Mouse (Mus musculus): ENCODE results near the gene Ptger1. TPM values are rescaled to one million over a fixed set of nuclear protein-coding genes. Genes with fewer than 3 reads are reported as not detected.
A peak's percentile ranks its signal among the peaks of the same experiment; 100 is the strongest.

The Ptger1 gene
- polyA plus RNA-seq, 1 experiment, result 2.9 TPM

- WGBS, result 75% methylated on average over 5 of the region's 5 CpGs
- H3K27me3 ChIP-seq (ENCODE audit: control insufficient read depth, insufficient read depth, low read length), result no peaks in the 10 kb centered on the region
These were observed 39.9 kb downstream of the Ptger1 start for GRCm38 (mm10) chr8:83706411-83706810.

GRCm38 (mm10) chr8:83707554-83707953, 41.1 kb downstream of the Ptger1 start:
- Histone ChIP-seq H3K27me3 (ENCODE audit: control insufficient read depth, insufficient read depth, low read length) (no peaks in the 10 kb centered on the region), H3K4me1 (ENCODE audit: control insufficient read depth, insufficient read depth, insufficient read length, low read length) (peaks cover 2% of the 10 kb centered on the region; the same call in 1 of the 2 replicates), H3K36me3 (ENCODE audit: control insufficient read depth, insufficient read depth, low read length) (no peaks in the 10 kb centered on the region), H3K4me3 (ENCODE audit: low read depth, low read length) (no peak overlapping the region), H3K27ac (ENCODE audit: insufficient read depth, low read depth, low read length) (no peak overlapping the region)
- 73% methylated on average over 8 of the region's 8 CpGs for WGBS
- TF ChIP-seq POLR2A (IDR thresholded peaks at IDR 0.05; ENCODE audit: low read depth, low read length), result no peak
- no peak for TF ChIP-seq CTCF (IDR thresholded peaks at IDR 0.05; ENCODE audit: extremely low read depth, insufficient read length, insufficient replicate concordance, low read depth, low read length)

More at GRCm38 (mm10) chr8:83706411-83706810, 39.9 kb downstream of the Ptger1 start:
- Histone ChIP-seq H3K27ac (ENCODE audit: insufficient read depth, low read depth, low read length) (no peak overlapping the region), H3K4me3 (ENCODE audit: low read depth, low read length) (no peak overlapping the region), H3K36me3 (ENCODE audit: control insufficient read depth, insufficient read depth, low read length) (no peaks in the 10 kb centered on the region), H3K4me1 (ENCODE audit: control insufficient read depth, insufficient read depth, insufficient read length, low read length) (peaks cover 2% of the 10 kb centered on the region; the same call in 1 of the 2 replicates)
- TF ChIP-seq CTCF (IDR thresholded peaks at IDR 0.05; ENCODE audit: extremely low read depth, insufficient read length, insufficient replicate concordance, low read depth, low read length) (no peak), POLR2A (IDR thresholded peaks at IDR 0.05; ENCODE audit: low read depth, low read length) (no peak)

- peak overlapping the region; percentile 8; the same call in 1 of the 2 replicates for H3K4me3 ChIP-seq (ENCODE audit: low read depth, low read length)
- TF ChIP-seq POLR2A (IDR thresholded peaks at IDR 0.05; ENCODE audit: low read depth, low read length) (no peak), CTCF (IDR thresholded peaks at IDR 0.05; ENCODE audit: extremely low read depth, insufficient read length, insufficient replicate concordance, low read depth, low read length) (no peak)
- H3K27me3 ChIP-seq (ENCODE audit: control insufficient read depth, insufficient read depth, low read length), result no peaks in the 10 kb centered on the region
- H3K4me1 ChIP-seq (ENCODE audit: control insufficient read depth, insufficient read depth, insufficient read length, low read length), result peaks cover 7% of the 10 kb centered on the region; the same call in 1 of the 2 replicates
- 12% methylated on average over 8 of the region's 8 CpGs for WGBS
- H3K27ac ChIP-seq (ENCODE audit: insufficient read depth, low read depth, low read length), result no peak overlapping the region; the same call in 1 of the 2 replicates
- peaks cover 2% of the 10 kb centered on the region for H3K36me3 ChIP-seq (ENCODE audit: control insufficient read depth, insufficient read depth, low read length)
These were observed 48.2 kb downstream of the Ptger1 start for GRCm38 (mm10) chr8:83714676-83715030.

- Histone ChIP-seq H3K27me3 (ENCODE audit: control insufficient read depth, insufficient read depth, low read length) (no peaks in the 10 kb centered on the region), H3K4me1 (ENCODE audit: control insufficient read depth, insufficient read depth, insufficient read length, low read length) (peaks cover 5% of the 10 kb centered on the region; the same call in 1 of the 2 replicates), H3K27ac (ENCODE audit: insufficient read depth, low read depth, low read length) (peak within 1 kb of the TSS; percentile 71), H3K4me3 (ENCODE audit: low read depth, low read length) (peak within 1 kb of the TSS; percentile 71), H3K36me3 (ENCODE audit: control insufficient read depth, insufficient read depth, low read length) (peaks cover 7% of the 10 kb centered on the region)
- TF ChIP-seq CTCF (IDR thresholded peaks at IDR 0.05; ENCODE audit: extremely low read depth, insufficient read length, insufficient replicate concordance, low read depth, low read length) (no peak), POLR2A (IDR thresholded peaks at IDR 0.05; ENCODE audit: low read depth, low read length) (peak; percentile 77)
- under 1% methylated on average over 62 of the region's 63 CpGs for WGBS
These were observed 48.7 kb downstream of the Ptger1 start, which contains the start of gene Ddx39 for GRCm38 (mm10) chr8:83715031-83715690. Ddx39 (plus strand) TSS chr8:83715177.

- Histone ChIP-seq H3K4me1 (ENCODE audit: control insufficient read depth, insufficient read depth, insufficient read length, low read length) (peaks cover 5% of the 10 kb centered on the region; the same call in 1 of the 2 replicates), H3K27me3 (ENCODE audit: control insufficient read depth, insufficient read depth, low read length) (no peaks in the 10 kb centered on the region), H3K36me3 (ENCODE audit: control insufficient read depth, insufficient read depth, low read length) (peaks cover 14% of the 10 kb centered on the region), H3K4me3 (ENCODE audit: low read depth, low read length) (peak overlapping the region; percentile 71), H3K27ac (ENCODE audit: insufficient read depth, low read depth, low read length) (peak overlapping the region; percentile 71)
- no peak for TF ChIP-seq CTCF (IDR thresholded peaks at IDR 0.05; ENCODE audit: extremely low read depth, insufficient read length, insufficient replicate concordance, low read depth, low read length)
- TF ChIP-seq POLR2A (IDR thresholded peaks at IDR 0.05; ENCODE audit: low read depth, low read length), result no peak
- under 1% methylated on average over 17 of the region's 17 CpGs for WGBS
These were observed 49.3 kb downstream of the Ptger1 start for GRCm38 (mm10) chr8:83715771-83716170.

- WGBS, result 13% methylated on average over 2 of the region's 2 CpGs
- TF ChIP-seq POLR2A (IDR thresholded peaks at IDR 0.05; ENCODE audit: low read depth, low read length) (no peak), CTCF (IDR thresholded peaks at IDR 0.05; ENCODE audit: extremely low read depth, insufficient read length, insufficient replicate concordance, low read depth, low read length) (no peak)
- no peaks in the 10 kb centered on the region for H3K27me3 ChIP-seq (ENCODE audit: control insufficient read depth, insufficient read depth, low read length)
- no peak overlapping the region for H3K27ac ChIP-seq (ENCODE audit: insufficient read depth, low read depth, low read length)
- H3K4me1 ChIP-seq (ENCODE audit: control insufficient read depth, insufficient read depth, insufficient read length, low read length), result peaks cover 5% of the 10 kb centered on the region; the same call in 1 of the 2 replicates
- no peak overlapping the region for H3K4me3 ChIP-seq (ENCODE audit: low read depth, low read length)
- peaks cover 21% of the 10 kb centered on the region for H3K36me3 ChIP-seq (ENCODE audit: control insufficient read depth, insufficient read depth, low read length)
These were observed 50.1 kb downstream of the Ptger1 start for GRCm38 (mm10) chr8:83716563-83716962.

GRCm38 (mm10) chr8:83719048-83719447, 52.6 kb downstream of the Ptger1 start:
- Histone ChIP-seq H3K4me3 (ENCODE audit: low read depth, low read length) (no peak overlapping the region), H3K27me3 (ENCODE audit: control insufficient read depth, insufficient read depth, low read length) (no peaks in the 10 kb centered on the region), H3K4me1 (ENCODE audit: control insufficient read depth, insufficient read depth, insufficient read length, low read length) (peaks cover 5% of the 10 kb centered on the region; the same call in 1 of the 2 replicates), H3K27ac (ENCODE audit: insufficient read depth, low read depth, low read length) (no peak overlapping the region), H3K36me3 (ENCODE audit: control insufficient read depth, insufficient read depth, low read length) (peaks cover 46% of the 10 kb centered on the region)
- WGBS, result 59% methylated on average over 2 of the region's 2 CpGs
- TF ChIP-seq CTCF (IDR thresholded peaks at IDR 0.05; ENCODE audit: extremely low read depth, insufficient read length, insufficient replicate concordance, low read depth, low read length), result no peak
- no peak for TF ChIP-seq POLR2A (IDR thresholded peaks at IDR 0.05; ENCODE audit: low read depth, low read length)
